8 mouse cellular contexts compared by ENCODE assay signal in genomic region chr5:103655346-103656118, GRCm38 (mm10). TPM values are rescaled to one million over a fixed set of nuclear protein-coding genes. Genes with fewer than 3 reads are reported as not detected.
DNase-seq lines count a peak whose midpoint lies in the region; ATAC-seq and TF ChIP-seq lines count a peak whose summit lies in the region.

Gene 1700016H13Rik (minus strand): TSS chr5:103656010.

- no peak for TF ChIP-seq POLR2A in embryonic fibroblast, embryonic 13.5 days (IDR thresholded peaks at IDR 0.05; ENCODE audit: low read depth, low read length)

- no peaks in the 10 kb centered on the region for H3K9me3 ChIP-seq in heart, embryonic 11.5 days (replicated peaks; ENCODE audit: control insufficient read depth, low read length)
- no peaks in the 10 kb centered on the region for H3K9me3 ChIP-seq in kidney, embryonic 14.5 days (ENCODE audit: control insufficient read depth, low read length)
- H3K9me3 ChIP-seq in liver, embryonic 13.5 days (replicated peaks) = no peaks in the 10 kb centered on the region
- no peaks in the 10 kb centered on the region for H3K9me3 ChIP-seq in stomach, embryonic 14.5 days (ENCODE audit: control insufficient read depth, low read depth, low read length)

- 1% methylated on average over 52 of the region's 56 CpGs for WGBS in heart, embryonic 11.5 days (ENCODE audit: insufficient replicate concordance)
- WGBS in kidney, embryonic 14.5 days = 2% methylated on average over 52 of the region's 56 CpGs
- WGBS in liver, embryonic 13.5 days (ENCODE audit: insufficient replicate concordance) = 1% methylated on average over 54 of the region's 56 CpGs
- WGBS in stomach, embryonic 14.5 days = 2% methylated on average over 49 of the region's 56 CpGs

- H3K4me1 ChIP-seq in embryonic fibroblast, embryonic 13.5 days (ENCODE audit: control insufficient read depth, insufficient read depth, low read length) = no peaks in the 10 kb centered on the region
- no peaks in the 10 kb centered on the region for H3K4me1 ChIP-seq in heart, embryonic 11.5 days (ENCODE audit: control insufficient read depth, insufficient read depth, low read length)
- no peaks in the 10 kb centered on the region for H3K4me1 ChIP-seq in kidney, embryonic 14.5 days (ENCODE audit: control insufficient read depth, insufficient read depth, low read length)
- H3K4me1 ChIP-seq in liver, embryonic 13.5 days (replicated peaks) = peaks cover 9% of the 10 kb centered on the region
- no peaks in the 10 kb centered on the region for H3K4me1 ChIP-seq in stomach, embryonic 14.5 days (ENCODE audit: control insufficient read depth, insufficient read depth, low read length)

- no peaks in the 10 kb centered on the region for H3K36me3 ChIP-seq in heart, embryonic 11.5 days (ENCODE audit: control insufficient read depth, insufficient read depth, low read length)
- H3K36me3 ChIP-seq in kidney, embryonic 14.5 days (ENCODE audit: control insufficient read depth, insufficient read depth, low read length) = no peaks in the 10 kb centered on the region
- H3K36me3 ChIP-seq in liver, embryonic 13.5 days = no peaks in the 10 kb centered on the region
- H3K36me3 ChIP-seq in stomach, embryonic 14.5 days (ENCODE audit: control insufficient read depth, insufficient read depth, low read length) = no peaks in the 10 kb centered on the region

- TF ChIP-seq CTCF in embryonic fibroblast, embryonic 13.5 days (IDR thresholded peaks at IDR 0.05; ENCODE audit: borderline replicate concordance, insufficient read depth, low read length) = peak; percentile 75; the same call in 1 of the 2 replicates

- peak; percentile 44 to 63 for DNase-seq in left cerebral cortex, adult 18-20 months (ENCODE audit: low spot score in 2 of 2)
- DNase-seq in left cerebral cortex, adult 11 months (ENCODE audit: low spot score) = no peak
- peak; percentile 59 for DNase-seq in liver, embryonic 13.5 days
- peak; percentile 77 for DNase-seq in naive thymus-derived CD4-positive, alpha-beta T cell, adult 2 months (ENCODE audit: low read depth)

- H3K4me3 ChIP-seq in embryonic fibroblast, embryonic 13.5 days (ENCODE audit: insufficient read depth, low read length) = peak within 1 kb of the TSS; percentile 44
- peak within 1 kb of the TSS; percentile 67 for H3K4me3 ChIP-seq in heart, embryonic 11.5 days (ENCODE audit: low read depth, low read length)
- H3K4me3 ChIP-seq in kidney, embryonic 14.5 days (ENCODE audit: low read length) = peak within 1 kb of the TSS; percentile 60
- peak within 1 kb of the TSS; percentile 62 for H3K4me3 ChIP-seq in liver, embryonic 13.5 days (replicated peaks)
- peak within 1 kb of the TSS; percentile 48 for H3K4me3 ChIP-seq in stomach, embryonic 14.5 days (ENCODE audit: low read depth, low read length)

- H3K27ac ChIP-seq in embryonic fibroblast, embryonic 13.5 days (ENCODE audit: insufficient read depth, low read length) = no peak within 1 kb of the TSS
- no peak within 1 kb of the TSS for H3K27ac ChIP-seq in heart, embryonic 11.5 days (ENCODE audit: low read depth, low read length)
- H3K27ac ChIP-seq in kidney, embryonic 14.5 days (ENCODE audit: low read depth, low read length) = no peak within 1 kb of the TSS
- no peak within 1 kb of the TSS for H3K27ac ChIP-seq in liver, embryonic 13.5 days
- peak within 1 kb of the TSS; percentile 39 for H3K27ac ChIP-seq in stomach, embryonic 14.5 days (ENCODE audit: low read length)

- ATAC-seq in heart, embryonic 11.5 days (replicated peaks; ENCODE audit: insufficient number of reproducible peaks, low FRiP score, low TSS enrichment) = peak; percentile 70; the same call in 1 of the 2 replicates
- peak; percentile 84 for ATAC-seq in kidney, embryonic 14.5 days (ENCODE audit: low FRiP score, low TSS enrichment)
- peak; percentile 83 for ATAC-seq in liver, embryonic 13.5 days (ENCODE audit: low read depth)
- peak; percentile 89 for ATAC-seq in stomach, embryonic 14.5 days (ENCODE audit: insufficient number of reproducible peaks, insufficient read depth, low FRiP score, low read depth)

- peak within 1 kb of the TSS; percentile 95 for H3K4me2 ChIP-seq in heart, embryonic 11.5 days
- peak within 1 kb of the TSS; percentile 98 for H3K4me2 ChIP-seq in kidney, embryonic 14.5 days (replicated peaks; ENCODE audit: low read depth, low read length)
- peak within 1 kb of the TSS; percentile 88 for H3K4me2 ChIP-seq in liver, embryonic 13.5 days
- peak within 1 kb of the TSS; percentile 98 for H3K4me2 ChIP-seq in stomach, embryonic 14.5 days (replicated peaks; ENCODE audit: low read depth, low read length)

- peak within 1 kb of the TSS; percentile 77 for H3K9ac ChIP-seq in heart, embryonic 11.5 days (ENCODE audit: low read depth, low read length)
- H3K9ac ChIP-seq in kidney, embryonic 14.5 days (ENCODE audit: low read depth, low read length) = peak within 1 kb of the TSS; percentile 69
- peak within 1 kb of the TSS; percentile 61 for H3K9ac ChIP-seq in liver, embryonic 13.5 days
- H3K9ac ChIP-seq in stomach, embryonic 14.5 days (replicated peaks; ENCODE audit: low read depth, low read length) = peak within 1 kb of the TSS; percentile 40; the same call in 1 of the 2 replicates

- H3K27me3 ChIP-seq in heart, embryonic 11.5 days (ENCODE audit: control insufficient read depth, insufficient read depth, low read length) = peaks cover 3% of the 10 kb centered on the region; the same call in 1 of the 2 replicates
- H3K27me3 ChIP-seq in kidney, embryonic 14.5 days (ENCODE audit: control insufficient read depth, insufficient read depth, low read length) = no peaks in the 10 kb centered on the region
- H3K27me3 ChIP-seq in liver, embryonic 13.5 days = peaks cover 5% of the 10 kb centered on the region; the same call in 1 of the 2 replicates
- H3K27me3 ChIP-seq in stomach, embryonic 14.5 days (ENCODE audit: control insufficient read depth, insufficient read depth, low read length) = no peaks in the 10 kb centered on the region

RNA-seq across cellular contexts. Expression of gene 1700016H13Rik, which starts in this region (rescaled TPM):
- total RNA-seq in left cerebral cortex, adult 18-20 months (2021) = not detected
- polyA plus RNA-seq in embryonic fibroblast, embryonic 13.5 days (2011; ENCODE audit: insufficient read length, low read depth, missing spikeins) = not detected in 2 replicates
- not detected in 2 replicates for polyA plus RNA-seq in heart, embryonic 11.5 days (2014; fragmentation: Nextera tagmentation; extraction: Ambion mirVana)
- polyA plus RNA-seq in kidney, embryonic 14.5 days (2014; fragmentation: Nextera tagmentation; extraction: Ambion mirVana) = 0.13 and 0.26 TPM in 2 replicates
- polyA plus RNA-seq in liver, embryonic 13.5 days (2015; fragmentation: Nextera tagmentation; extraction: Ambion mirVana) = 0.09 TPM in 2 replicates
- polyA plus RNA-seq in stomach, embryonic 14.5 days (2014; fragmentation: Nextera tagmentation; extraction: Ambion mirVana) = 0.26 TPM in 1 of 2 replicates, not detected in the other

Comparison
In these comparisons a context has a peak if more than half of its experiments do, and no peak if none do; other contexts are left out.
1. Peak in DNase-seq in left cerebral cortex, adult 18-20 months; RNA of the gene not detected or under 1 TPM.
2. Peak in ATAC-seq, H3K4me3 ChIP-seq, H3K9ac ChIP-seq and H3K4me2 ChIP-seq in heart, embryonic 11.5 days; RNA of the gene not detected or under 1 TPM.
3. Peak in ATAC-seq, H3K4me3 ChIP-seq, H3K9ac ChIP-seq and H3K4me2 ChIP-seq in kidney, embryonic 14.5 days; RNA of the gene not detected or under 1 TPM.
4. Peak in DNase-seq, ATAC-seq, H3K4me3 ChIP-seq, H3K9ac ChIP-seq and H3K4me2 ChIP-seq in liver, embryonic 13.5 days; RNA of the gene not detected or under 1 TPM.
5. Peak in ATAC-seq, H3K4me3 ChIP-seq, H3K27ac ChIP-seq, H3K9ac ChIP-seq and H3K4me2 ChIP-seq in stomach, embryonic 14.5 days; RNA of the gene not detected or under 1 TPM.